ENCODE assay signal across 9 mouse cellular contexts in genomic region chr10:8757429-8757931, GRCm38 (mm10).
DNase-seq lines count a peak whose midpoint lies in the region; ATAC-seq and TF ChIP-seq lines count a peak whose summit lies in the region.
"Had no signal": no experiment of that assay in that cellular context is flagged by ENCODE, and none has a peak within 500 bp of the region (broad histone marks: within the 10 kb centered on the region; RNA-seq: fewer than 3 reads in every experiment).

No protein-coding gene starts in this region.

- peak; percentile 21; the same call in 1 of the 2 replicates for ATAC-seq in heart, embryonic 13.5 days (ENCODE audit: extremely low read depth, insufficient number of reproducible peaks, low FRiP score, low TSS enrichment)
- no peak for ATAC-seq in limb, embryonic 15.5 days (ENCODE audit: insufficient number of reproducible peaks, low FRiP score, low TSS enrichment, low read depth)

- DNase-seq in heart, adult 2 months = peak; percentile 36 to 52
- no peak for DNase-seq in heart, postnatal 36 days
- DNase-seq in thymus, postnatal 36 days = no peak
- DNase-seq in left cerebral cortex, adult 11 months (ENCODE audit: low spot score) = no peak
- no peak for DNase-seq in spleen, postnatal 36 days (ENCODE audit: low spot score in 2 of 2)

- no peak overlapping the region for H3K9ac ChIP-seq in heart, adult 2 months (ENCODE audit: low read depth, low read length)
- H3K9ac ChIP-seq in heart, embryonic 13.5 days = no peak overlapping the region
- H3K9ac ChIP-seq in limb, embryonic 15.5 days = no peak overlapping the region

- peak overlapping the region; percentile 48 for H3K4me2 ChIP-seq in heart, embryonic 13.5 days
- H3K4me2 ChIP-seq in limb, embryonic 15.5 days = peak overlapping the region; percentile 36

- H3K4me1 ChIP-seq in heart, adult 2 months (ENCODE audit: control insufficient read depth, insufficient read depth, low read length) = peaks cover 9% of the 10 kb centered on the region
- peaks cover 12% of the 10 kb centered on the region; the same call in 1 of the 2 replicates for H3K4me1 ChIP-seq in brown adipose tissue, adult 24 weeks (ENCODE audit: control insufficient read depth, insufficient read depth, insufficient read length, low read length)
- H3K4me1 ChIP-seq in heart, embryonic 13.5 days = peaks cover 47% of the 10 kb centered on the region
- peaks cover 55% of the 10 kb centered on the region for H3K4me1 ChIP-seq in limb, embryonic 15.5 days

- H3K27ac ChIP-seq in heart, adult 2 months = peak overlapping the region; percentile 58
- peak overlapping the region; percentile 59 for H3K27ac ChIP-seq in brown adipose tissue, adult 24 weeks (replicated peaks; ENCODE audit: low read depth, low read length)
- peak overlapping the region; percentile 71 for H3K27ac ChIP-seq in heart, embryonic 13.5 days (replicated peaks)
- H3K27ac ChIP-seq in limb, embryonic 15.5 days = peak overlapping the region; percentile 84

- no peaks in the 10 kb centered on the region for H3K9me3 ChIP-seq in heart, embryonic 13.5 days
- H3K9me3 ChIP-seq in limb, embryonic 15.5 days = no peaks in the 10 kb centered on the region

- no peaks in the 10 kb centered on the region for H3K27me3 ChIP-seq in heart, adult 2 months (ENCODE audit: control insufficient read depth, insufficient read depth, low read length)
- H3K27me3 ChIP-seq in heart, embryonic 13.5 days (replicated peaks) = no peaks in the 10 kb centered on the region
- no peaks in the 10 kb centered on the region for H3K27me3 ChIP-seq in limb, embryonic 15.5 days

- peak overlapping the region; percentile 5; the same call in 1 of the 2 replicates for H3K4me3 ChIP-seq in heart, adult 2 months
- H3K4me3 ChIP-seq in brown adipose tissue, adult 24 weeks (ENCODE audit: insufficient read depth, low read depth, low read length) = peak overlapping the region; percentile 12; the same call in 1 of the 2 replicates
- 0 out of 2 replicates have a peak overlapping the region, but pooled peaks have one; percentile 5 for H3K4me3 ChIP-seq in heart, embryonic 13.5 days
- H3K4me3 ChIP-seq in limb, embryonic 15.5 days = peak overlapping the region; percentile 5; the same call in 1 of the 2 replicates
- H3K4me3 ChIP-seq: erythroblast, embryonic 14.5 days had no signal

- 64% methylated on average over 21 of the region's 21 CpGs for WGBS in heart, adult 2 months
- 49% methylated on average over 21 of the region's 21 CpGs for WGBS in heart, embryonic 13.5 days
- 25% methylated on average over 21 of the region's 21 CpGs for WGBS in limb, embryonic 15.5 days

- peaks cover 2% of the 10 kb centered on the region; the same call in 1 of the 2 replicates for H3K36me3 ChIP-seq in heart, adult 2 months (ENCODE audit: control insufficient read depth, insufficient read depth, low read length)
- H3K36me3 ChIP-seq in heart, embryonic 13.5 days = peaks cover 21% of the 10 kb centered on the region
- peaks cover 6% of the 10 kb centered on the region; the same call in 1 of the 2 replicates for H3K36me3 ChIP-seq in limb, embryonic 15.5 days

- 0 out of 2 replicates have a peak, but pooled peaks have one; percentile 4 for TF ChIP-seq POLR2A in heart, adult 2 months (IDR thresholded peaks at IDR 0.05; ENCODE audit: insufficient read depth, low read depth, low read length)

- intact Hi-C loops in heart, adult 2 months (cut with DNase I) = no loop called here
- intact Hi-C loops in heart, postnatal 36 days (cut with DNase I) = no loop called here

- no peaks in the 10 kb centered on the region for H3K79me2 ChIP-seq in heart, adult 2 months (replicated peaks; ENCODE audit: control insufficient read depth, insufficient read depth, low read length)

- no peak for TF ChIP-seq CTCF in heart, adult 2 months (IDR thresholded peaks at IDR 0.05)

- no peak for TF ChIP-seq EP300 in heart, adult 2 months (IDR thresholded peaks at IDR 0.05; ENCODE audit: insufficient read depth, low read depth, low read length)

Comparison
In these comparisons a context has a peak if more than half of its experiments do, and no peak if none do; other contexts are left out.
1. DNase-seq: peak in heart, adult 2 months (2 of 2); none in heart, postnatal 36 days (0 of 2), thymus, postnatal 36 days (0 of 2), left cerebral cortex, adult 11 months (single experiment) and spleen, postnatal 36 days (0 of 2).
2. Peak in every context shown above with its lines, with median percentiles within 50 percentile points of each other: H3K27ac ChIP-seq and H3K4me3 ChIP-seq.